Mouse (Mus musculus): ENCODE data around the gene Cdc42ep2. TPM values are rescaled to one million over a fixed set of nuclear protein-coding genes. Genes with fewer than 3 reads are reported as not detected.
A peak's percentile ranks its signal among the peaks of the same experiment; 100 is the strongest.

Cdc42ep2 gene
- total RNA-seq, 1 experiment = 0.76 TPM

DNA sequence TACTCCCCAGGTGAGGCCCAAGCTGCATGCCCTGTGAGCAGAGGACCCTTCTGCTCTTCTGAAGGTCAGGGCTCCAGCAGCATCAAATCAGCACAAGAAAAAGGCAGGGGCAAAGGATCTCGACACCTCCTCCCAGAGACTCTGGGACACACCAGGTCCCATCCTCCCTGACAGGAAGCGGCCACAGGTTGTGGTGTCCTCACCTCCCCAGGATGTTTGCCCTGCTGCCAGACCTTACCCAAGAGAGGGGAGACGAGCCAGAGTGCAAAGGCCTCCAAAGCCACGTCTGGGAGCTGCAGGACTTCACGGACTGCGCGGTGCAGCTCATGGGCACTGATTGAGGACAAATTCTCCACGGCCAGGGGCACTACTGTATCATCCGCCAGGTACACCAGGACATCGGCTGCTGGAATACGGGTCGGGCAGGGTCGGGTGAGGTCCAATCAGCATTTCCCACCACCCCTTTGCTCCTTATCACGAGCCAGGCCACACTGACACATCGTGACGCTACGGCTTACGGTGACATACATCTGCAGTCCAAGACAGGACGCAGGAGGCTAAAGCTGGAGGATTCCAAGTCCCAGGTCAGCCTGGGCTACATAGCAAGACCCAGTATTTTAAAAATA is 51.6 kb downstream of the Cdc42ep2 start:
- Histone ChIP-seq H3K9me3 (ENCODE audit: control insufficient read depth, insufficient read depth, low read depth, low read length) (no peaks in the 10 kb centered on the region), H3K27ac (ENCODE audit: insufficient read depth, low read depth, low read length, poor library complexity, severe bottlenecking) (no peak overlapping the region), H3K4me3 (ENCODE audit: insufficient read depth in 1 of 2, low read depth in 1 of 2, low read length in 2 of 2, poor library complexity in 1 of 2, severe bottlenecking in 1 of 2) (no peak overlapping the region), H3K9ac (ENCODE audit: insufficient read depth, low read depth, low read length, poor library complexity, severe bottlenecking) (no peak overlapping the region), H3K4me1 (ENCODE audit: control insufficient read depth in 2 of 2, insufficient read depth in 2 of 2, low read length in 2 of 2, poor library complexity in 1 of 2) (peaks cover 2 to 14% of the 10 kb centered on the region in 2 experiments; a peak in 2 of 4 replicates), H3K36me3 (ENCODE audit: control insufficient read depth, insufficient read depth, low read length, poor library complexity, severe bottlenecking) (peaks cover 25% of the 10 kb centered on the region; the same call in 1 of the 2 replicates)
- TF ChIP-seq ZC3H11A (IDR thresholded peaks at IDR 0.05; ENCODE audit: borderline replicate concordance, low read depth, low read length) (no peak), CHD2 (IDR thresholded peaks at IDR 0.05; ENCODE audit: low read depth, low read length) (no peak), HCFC1 (IDR thresholded peaks at IDR 0.05; ENCODE audit: borderline replicate concordance, insufficient read depth, low read length) (no peak), ZNF384 (IDR thresholded peaks at IDR 0.05; ENCODE audit: low read depth, low read length) (no peak), MAFK (IDR thresholded peaks at IDR 0.05; ENCODE audit: insufficient read depth, low read depth, low read length) (no peak)
- in situ Hi-C loops (cut with MboI; ENCODE audit: low sequenced_read_pairs in 2 of 2, unreplicated experiment in 2 of 2) = no loop called here
- no peak for DNase-seq (ENCODE audit: low read depth, low spot score)

DNA sequence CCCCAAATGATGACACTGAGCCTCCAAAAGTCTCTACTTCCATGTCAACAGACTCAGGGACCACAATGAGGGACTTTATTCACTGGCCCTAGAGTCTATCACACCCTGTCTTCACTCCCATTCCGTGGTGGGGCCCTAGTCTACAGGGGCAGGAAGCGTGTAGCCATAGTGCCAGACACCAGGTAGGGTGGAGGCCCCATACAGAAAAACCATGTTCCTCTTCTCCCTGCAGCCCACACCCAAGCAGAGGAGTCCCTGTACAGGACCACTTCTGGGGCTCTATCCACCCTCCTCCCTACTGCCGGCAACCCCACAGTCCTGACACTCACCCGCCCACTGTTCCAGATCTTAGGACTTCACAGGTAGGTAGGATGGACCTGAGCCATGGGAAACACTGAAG is 52.1 kb downstream of the Cdc42ep2 start:
- H3K27ac ChIP-seq (ENCODE audit: insufficient read depth, low read depth, low read length, poor library complexity, severe bottlenecking) = no peak overlapping the region
- no peak overlapping the region for H3K9ac ChIP-seq (ENCODE audit: insufficient read depth, low read depth, low read length, poor library complexity, severe bottlenecking)
- in situ Hi-C loops (cut with MboI; ENCODE audit: low sequenced_read_pairs in 2 of 2, unreplicated experiment in 2 of 2) = no loop called here
- no peak for DNase-seq (ENCODE audit: low read depth, low spot score)
- no peak overlapping the region for H3K4me3 ChIP-seq (ENCODE audit: insufficient read depth in 1 of 2, low read depth in 1 of 2, low read length in 2 of 2, poor library complexity in 1 of 2, severe bottlenecking in 1 of 2)
- H3K4me1 ChIP-seq (ENCODE audit: control insufficient read depth in 2 of 2, insufficient read depth in 2 of 2, low read length in 2 of 2, poor library complexity in 1 of 2) = peaks cover 0 to 14% of the 10 kb centered on the region in 2 experiments; a peak in 2 of 4 replicates
- TF ChIP-seq MAFK (IDR thresholded peaks at IDR 0.05; ENCODE audit: insufficient read depth, low read depth, low read length) = no peak
- TF ChIP-seq ZNF384 (IDR thresholded peaks at IDR 0.05; ENCODE audit: low read depth, low read length) = no peak
- no peak for TF ChIP-seq ZC3H11A (IDR thresholded peaks at IDR 0.05; ENCODE audit: borderline replicate concordance, low read depth, low read length)
- TF ChIP-seq CHD2 (IDR thresholded peaks at IDR 0.05; ENCODE audit: low read depth, low read length) = no peak
- no peak for TF ChIP-seq HCFC1 (IDR thresholded peaks at IDR 0.05; ENCODE audit: borderline replicate concordance, insufficient read depth, low read length)
- H3K9me3 ChIP-seq (ENCODE audit: control insufficient read depth, insufficient read depth, low read depth, low read length) = no peaks in the 10 kb centered on the region
- H3K36me3 ChIP-seq (ENCODE audit: control insufficient read depth, insufficient read depth, low read length, poor library complexity, severe bottlenecking) = peaks cover 30% of the 10 kb centered on the region; the same call in 1 of the 2 replicates

DNA sequence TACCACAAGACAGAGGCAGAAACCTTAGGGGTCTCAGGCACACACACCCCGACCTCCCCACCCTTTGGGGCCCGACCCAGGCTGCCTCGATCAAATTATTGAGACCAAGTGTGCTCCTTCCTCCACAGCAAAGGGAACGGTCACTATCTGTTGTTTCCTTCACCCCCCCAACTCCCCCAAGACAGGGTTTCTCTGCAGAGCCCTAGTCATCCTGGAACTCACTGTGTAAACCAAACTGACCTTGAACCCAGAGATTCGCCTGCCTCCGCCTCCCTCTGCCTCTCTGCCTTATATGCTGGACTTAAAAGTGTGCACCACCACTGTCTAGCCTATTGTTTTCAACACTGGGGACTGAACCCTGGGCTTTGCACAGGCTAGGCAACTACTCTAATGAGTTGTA is 52.9 kb downstream of the Cdc42ep2 start:
- no peaks in the 10 kb centered on the region for H3K9me3 ChIP-seq (ENCODE audit: control insufficient read depth, insufficient read depth, low read depth, low read length)
- in situ Hi-C loops (cut with MboI; ENCODE audit: low sequenced_read_pairs in 2 of 2, unreplicated experiment in 2 of 2) = no loop called here
- no peak for TF ChIP-seq HCFC1 (IDR thresholded peaks at IDR 0.05; ENCODE audit: borderline replicate concordance, insufficient read depth, low read length)
- no peak for TF ChIP-seq ZC3H11A (IDR thresholded peaks at IDR 0.05; ENCODE audit: borderline replicate concordance, low read depth, low read length)
- TF ChIP-seq ZNF384 (IDR thresholded peaks at IDR 0.05; ENCODE audit: low read depth, low read length) = no peak
- no peak for TF ChIP-seq CHD2 (IDR thresholded peaks at IDR 0.05; ENCODE audit: low read depth, low read length)
- TF ChIP-seq MAFK (IDR thresholded peaks at IDR 0.05; ENCODE audit: insufficient read depth, low read depth, low read length) = no peak
- peaks cover 0 to 12% of the 10 kb centered on the region in 2 experiments; a peak in 2 of 4 replicates for H3K4me1 ChIP-seq (ENCODE audit: control insufficient read depth in 2 of 2, insufficient read depth in 2 of 2, low read length in 2 of 2, poor library complexity in 1 of 2)
- no peak for DNase-seq (ENCODE audit: low read depth, low spot score)
- no peak overlapping the region for H3K4me3 ChIP-seq (ENCODE audit: insufficient read depth in 1 of 2, low read depth in 1 of 2, low read length in 2 of 2, poor library complexity in 1 of 2, severe bottlenecking in 1 of 2)
- peak overlapping the region; percentile 7; the same call in 1 of the 2 replicates for H3K27ac ChIP-seq (ENCODE audit: insufficient read depth, low read depth, low read length, poor library complexity, severe bottlenecking)
- H3K36me3 ChIP-seq (ENCODE audit: control insufficient read depth, insufficient read depth, low read length, poor library complexity, severe bottlenecking) = peaks cover 32% of the 10 kb centered on the region; the same call in 1 of the 2 replicates
- no peak overlapping the region for H3K9ac ChIP-seq (ENCODE audit: insufficient read depth, low read depth, low read length, poor library complexity, severe bottlenecking)

DNA sequence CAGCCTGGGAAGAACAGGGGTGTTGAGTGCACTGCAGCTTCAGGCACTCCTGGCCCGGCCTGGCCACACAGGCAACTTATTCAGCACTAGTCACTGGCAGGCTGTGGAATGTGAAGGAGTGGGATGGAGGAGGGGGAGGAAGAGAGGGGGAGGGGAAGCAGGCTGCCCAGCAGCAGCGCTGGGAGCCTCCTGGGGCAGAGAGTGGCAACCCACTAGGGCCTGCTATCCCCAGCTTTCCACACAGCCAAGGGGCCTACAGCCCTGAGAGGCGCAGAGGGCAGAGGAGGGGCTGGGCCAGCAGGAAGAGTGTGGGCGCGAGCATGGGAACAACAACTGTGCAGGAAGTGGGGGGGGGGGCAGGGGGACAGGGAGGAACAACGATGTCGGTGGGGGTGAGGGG is 53.3 kb downstream of the Cdc42ep2 start:
- Histone ChIP-seq H3K4me1 (ENCODE audit: control insufficient read depth in 2 of 2, insufficient read depth in 2 of 2, low read length in 2 of 2, poor library complexity in 1 of 2) (peaks cover 0 to 12% of the 10 kb centered on the region in 2 experiments; a peak in 2 of 4 replicates), H3K27ac (ENCODE audit: insufficient read depth, low read depth, low read length, poor library complexity, severe bottlenecking) (peak overlapping the region; percentile 7; the same call in 1 of the 2 replicates), H3K9me3 (ENCODE audit: control insufficient read depth, insufficient read depth, low read depth, low read length) (no peaks in the 10 kb centered on the region), H3K9ac (ENCODE audit: insufficient read depth, low read depth, low read length, poor library complexity, severe bottlenecking) (0 out of 2 replicates have a peak overlapping the region, but pooled peaks have one; percentile 5), H3K36me3 (ENCODE audit: control insufficient read depth, insufficient read depth, low read length, poor library complexity, severe bottlenecking) (peaks cover 33% of the 10 kb centered on the region; the same call in 1 of the 2 replicates), H3K4me3 (ENCODE audit: insufficient read depth in 1 of 2, low read depth in 1 of 2, low read length in 2 of 2, poor library complexity in 1 of 2, severe bottlenecking in 1 of 2) (no peak overlapping the region)
- in situ Hi-C loops (cut with MboI; ENCODE audit: low sequenced_read_pairs in 2 of 2, unreplicated experiment in 2 of 2) = no loop called here
- TF ChIP-seq ZNF384 (IDR thresholded peaks at IDR 0.05; ENCODE audit: low read depth, low read length) (no peak), ZC3H11A (IDR thresholded peaks at IDR 0.05; ENCODE audit: borderline replicate concordance, low read depth, low read length) (no peak), HCFC1 (IDR thresholded peaks at IDR 0.05; ENCODE audit: borderline replicate concordance, insufficient read depth, low read length) (no peak), CHD2 (IDR thresholded peaks at IDR 0.05; ENCODE audit: low read depth, low read length) (no peak), MAFK (IDR thresholded peaks at IDR 0.05; ENCODE audit: insufficient read depth, low read depth, low read length) (no peak)
- DNase-seq (ENCODE audit: low read depth, low spot score) = no peak
